Mouse (Mus musculus): ENCODE data around the gene Ccdc70.

DNA sequence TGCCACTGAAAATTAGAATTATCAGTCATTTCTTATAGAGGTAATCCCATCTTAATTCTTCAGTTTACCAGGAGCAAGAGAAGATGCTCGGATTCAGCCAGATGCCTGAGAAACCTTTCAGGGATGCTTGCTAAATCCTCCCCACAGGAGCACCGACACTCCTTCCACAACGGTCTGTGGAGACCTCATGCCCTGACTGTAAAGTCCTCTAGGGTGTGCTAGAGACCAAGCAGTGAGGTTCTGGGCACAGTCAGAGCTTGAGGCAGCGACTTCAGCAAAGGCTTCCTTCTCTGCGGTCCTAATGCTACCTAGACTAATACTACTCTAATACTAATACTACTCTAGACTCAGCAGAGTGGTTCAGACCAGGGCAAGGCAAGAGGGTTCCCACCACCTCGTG lies 22.6 kb downstream of the Ccdc70 start:
- TF ChIP-seq ZC3H11A (IDR thresholded peaks at IDR 0.05; ENCODE audit: borderline replicate concordance, low read depth, low read length) (peak; percentile 70; the same call in 1 of the 2 replicates), HCFC1 (IDR thresholded peaks at IDR 0.05; ENCODE audit: borderline replicate concordance, insufficient read depth, low read length) (no peak), MAFK (IDR thresholded peaks at IDR 0.05; ENCODE audit: insufficient read depth, low read depth, low read length) (no peak), ZNF384 (IDR thresholded peaks at IDR 0.05; ENCODE audit: low read depth, low read length) (no peak), CHD2 (IDR thresholded peaks at IDR 0.05; ENCODE audit: low read depth, low read length) (no peak)
